Mouse (Mus musculus) T-helper 17 cell (primary cell): Measurements from ENCODE around the gene Sobp.

Experiments
- in situ Hi-C, 2 experiments: fragments of 300-600 bp; cut with MboI, MseI; formaldehyde crosslinking; loops; 1 replicate in 1 of 2; 2 replicates in 1 of 2; pipeline ENCODE4 v1.15.1; 2025; ENCODE audit warnings: high pct_unique_total_duplicates in 2 of 2

Gene Sobp

GRCm38 (mm10) chr10:42999324-42999723 lies 175.0 kb downstream of the Sobp start:
- in situ Hi-C loops, result loop anchor here in 1 of 2 experiments (10.0 kb wide), 1 partner anchor 305 kb away; no protein-coding TSS in a partner anchor

DNA sequence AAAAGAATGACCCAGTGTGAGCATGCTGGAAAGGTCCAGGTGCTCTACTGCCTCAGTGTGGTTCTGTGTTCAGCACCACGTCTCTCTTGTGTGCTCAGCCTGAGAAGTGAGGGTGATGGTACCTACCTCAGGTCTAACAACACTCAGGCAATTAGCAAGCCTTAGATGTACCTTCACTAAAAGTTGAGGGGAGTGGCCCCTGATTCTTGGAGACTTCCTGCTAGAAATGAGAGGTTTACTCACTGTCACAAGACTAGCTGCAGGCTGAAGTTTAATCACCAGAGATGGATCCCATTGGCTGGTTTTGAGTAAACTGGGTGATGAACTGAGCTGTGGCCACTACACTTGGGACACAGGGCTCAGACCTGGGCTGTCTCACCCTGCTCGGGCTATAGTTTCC lies 177.1 kb downstream of the Sobp start:
- in situ Hi-C loops, result loop anchor here in 1 of 2 experiments (10.0 kb wide), 1 partner anchor 302 kb away; no protein-coding TSS in a partner anchor

DNA sequence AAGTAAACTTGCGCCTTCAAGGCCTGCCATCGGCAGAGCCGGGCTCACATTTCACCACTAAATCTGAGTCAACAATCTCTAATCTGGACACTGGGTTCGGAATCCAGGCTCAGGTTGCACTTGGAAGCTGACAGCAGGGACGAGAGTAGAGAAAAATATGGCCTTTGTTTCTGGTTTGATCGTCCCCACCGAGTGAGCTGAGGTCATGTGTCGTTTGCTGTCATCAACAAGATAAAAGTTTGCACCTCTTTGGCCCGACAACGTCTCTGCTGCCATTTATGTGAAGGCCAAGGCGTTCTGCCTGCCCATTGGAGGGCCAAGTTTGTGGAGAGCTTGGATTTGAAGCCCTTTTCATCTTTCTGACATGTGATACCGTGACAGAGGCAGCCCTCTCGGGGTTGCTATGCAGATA lies 178.8 kb downstream of the Sobp start:
- in situ Hi-C loops, result loop anchor here in 1 of 2 experiments (10.0 kb wide), 1 partner anchor 301 kb away; no protein-coding TSS in a partner anchor

GRCm38 (mm10) chr10:42994331-42994782 lies 180.0 kb downstream of the Sobp start:
- in situ Hi-C loops, result loop anchor here (5.0 to 10.0 kb wide), 4 partner anchors 152 to 682 kb away; no protein-coding TSS in a partner anchor

DNA sequence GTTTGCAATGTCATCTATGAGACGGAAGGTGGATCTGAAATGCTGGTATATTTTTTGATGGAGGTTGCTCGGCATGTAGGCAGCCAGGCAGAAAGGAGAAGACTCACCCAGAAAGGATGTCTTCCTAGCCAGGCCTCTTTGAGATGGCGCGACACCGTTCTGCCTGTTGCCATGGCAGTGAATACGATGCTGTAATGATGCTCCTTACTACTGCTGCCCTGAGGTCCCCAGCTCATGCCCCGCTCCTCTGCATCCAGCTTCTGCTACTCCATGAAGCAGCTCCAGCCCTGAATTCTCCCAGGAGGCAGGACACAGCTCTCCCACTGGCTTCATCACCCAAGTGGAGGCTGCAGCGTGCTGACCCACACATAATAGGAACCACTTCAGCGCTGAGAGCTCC lies 183.3 kb downstream of the Sobp start:
- in situ Hi-C loops, result loop anchor here (5.0 to 10.0 kb wide), 4 partner anchors 149 to 679 kb away; no protein-coding TSS in a partner anchor

GRCm38 (mm10) chr10:42989910-42990309 lies 184.4 kb downstream of the Sobp start:
- in situ Hi-C loops, result loop anchor here (5.0 to 10.0 kb wide), 4 partner anchors 148 to 678 kb away; no protein-coding TSS in a partner anchor

GRCm38 (mm10) chr10:42988627-42989026 lies 185.7 kb downstream of the Sobp start:
- in situ Hi-C loops, result no loop called here

- in situ Hi-C loops, result no loop called here
Observed at GRCm38 (mm10) chr10:42987594-42988052, 186.7 kb downstream of the Sobp start.

DNA sequence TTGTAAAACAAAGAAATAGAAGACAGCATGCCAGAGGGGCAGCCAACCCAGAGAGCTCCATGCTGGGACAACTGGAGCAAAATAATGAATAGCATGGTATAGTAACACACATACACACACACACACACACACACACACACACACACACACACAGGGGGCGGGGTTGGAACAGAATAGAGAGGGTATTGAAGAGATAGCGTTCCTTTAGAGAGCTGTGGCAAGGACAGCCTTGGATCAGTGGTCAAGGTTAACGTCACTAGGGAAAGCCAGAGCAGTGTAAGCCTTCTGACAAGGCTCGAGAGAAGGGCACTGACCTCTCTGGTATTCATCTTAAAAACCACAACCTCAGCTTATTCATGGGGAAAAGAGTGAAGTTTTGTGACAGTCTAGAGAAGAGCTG lies 189.4 kb downstream of the Sobp start:
- in situ Hi-C loops, result no loop called here

DNA sequence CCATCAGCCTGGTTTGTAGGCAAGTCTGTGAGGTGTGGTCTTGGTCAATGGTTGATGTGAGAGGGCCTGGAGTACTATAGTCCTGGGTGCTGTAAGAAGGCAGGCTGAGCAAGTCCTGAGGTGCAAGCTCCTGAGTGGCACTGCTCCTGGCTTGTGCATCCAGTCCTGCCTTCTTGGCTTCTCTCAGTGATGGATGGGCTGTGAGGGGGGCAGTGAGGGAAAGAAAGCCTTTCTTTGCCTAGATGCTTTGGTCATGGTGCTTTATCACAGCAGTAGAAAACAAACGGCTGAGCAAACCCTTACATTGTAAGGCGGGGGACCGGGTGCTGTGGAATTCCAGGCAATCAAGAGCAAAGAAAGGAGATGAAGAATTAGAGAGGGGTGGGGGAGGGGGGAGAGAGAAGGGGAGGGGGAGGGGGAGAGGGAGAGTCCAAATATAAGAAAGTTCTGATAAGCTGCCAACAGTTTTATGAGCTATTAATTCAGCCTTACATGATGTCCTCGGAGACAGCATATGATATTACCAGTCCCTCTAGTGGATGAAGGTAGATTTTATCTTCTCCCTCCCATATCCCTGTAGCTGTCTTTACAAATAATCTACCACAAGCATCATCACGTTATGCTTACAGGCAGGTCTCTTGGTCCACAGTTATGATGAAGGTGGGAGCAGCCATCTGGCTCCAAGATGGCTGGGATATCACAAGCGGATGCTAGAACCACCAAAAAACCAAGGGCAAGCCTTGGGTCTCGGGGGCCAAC lies 193.2 kb downstream of the Sobp start:
- in situ Hi-C loops, result no loop called here

- in situ Hi-C loops, result no loop called here
Observed at GRCm38 (mm10) chr10:42978346-42978745, 196.0 kb downstream of the Sobp start.

GRCm38 (mm10) chr10:42976577-42976976 lies 197.8 kb downstream of the Sobp start:
- in situ Hi-C loops, result no loop called here

DNA sequence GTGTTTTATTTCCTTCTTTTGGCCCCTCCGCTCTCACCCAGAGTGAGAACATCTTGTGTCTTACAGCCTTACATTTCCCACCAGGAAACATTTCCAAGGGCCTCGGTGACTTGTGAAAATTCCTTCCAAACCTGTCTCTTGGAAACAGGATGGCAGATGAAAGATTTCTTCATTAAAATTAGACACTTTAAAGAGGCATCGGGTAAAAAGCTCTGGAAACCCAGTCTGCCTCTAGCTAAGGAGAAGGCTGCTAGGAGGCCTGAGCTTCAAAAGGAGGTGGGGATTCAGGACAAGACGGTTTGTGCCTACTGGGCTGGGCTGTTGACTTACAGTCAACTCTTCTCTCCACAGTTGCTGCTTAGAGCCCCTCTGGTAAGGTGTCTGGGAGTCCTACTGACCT lies 200.8 kb downstream of the Sobp start:
- in situ Hi-C loops, result no loop called here

DNA sequence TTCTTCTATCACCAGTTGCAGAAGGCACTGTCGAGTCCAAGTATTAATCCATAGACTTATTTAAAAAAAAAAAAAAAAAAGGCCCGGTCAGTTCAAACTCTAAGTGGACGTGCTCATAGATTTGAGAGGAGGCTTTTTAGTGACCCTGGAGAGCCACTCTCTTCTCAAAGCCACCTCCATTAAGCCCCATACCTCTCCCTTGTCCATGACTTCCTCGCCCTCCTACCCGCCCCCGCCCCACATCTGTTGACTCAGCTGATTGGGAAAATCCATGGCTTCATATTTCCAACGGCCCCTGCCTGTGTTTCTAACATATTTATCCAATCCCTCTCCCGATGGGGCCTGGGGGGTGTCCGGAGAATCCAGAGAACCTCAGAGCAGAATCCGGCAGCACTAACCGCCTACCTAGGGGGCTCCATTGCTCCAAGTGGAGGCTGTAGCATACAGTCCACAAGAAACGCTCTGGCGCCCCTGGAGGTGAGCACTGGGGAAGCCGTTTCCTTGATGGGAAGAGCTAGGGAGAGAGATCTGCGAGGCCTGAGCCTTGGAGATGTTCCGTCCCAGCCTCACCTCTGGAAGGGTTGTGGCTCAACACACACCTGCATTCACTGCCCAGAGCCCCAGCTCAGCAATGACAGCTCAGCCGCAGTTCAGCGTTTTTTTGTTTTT lies 201.7 kb downstream of the Sobp start:
- in situ Hi-C loops, result no loop called here

DNA sequence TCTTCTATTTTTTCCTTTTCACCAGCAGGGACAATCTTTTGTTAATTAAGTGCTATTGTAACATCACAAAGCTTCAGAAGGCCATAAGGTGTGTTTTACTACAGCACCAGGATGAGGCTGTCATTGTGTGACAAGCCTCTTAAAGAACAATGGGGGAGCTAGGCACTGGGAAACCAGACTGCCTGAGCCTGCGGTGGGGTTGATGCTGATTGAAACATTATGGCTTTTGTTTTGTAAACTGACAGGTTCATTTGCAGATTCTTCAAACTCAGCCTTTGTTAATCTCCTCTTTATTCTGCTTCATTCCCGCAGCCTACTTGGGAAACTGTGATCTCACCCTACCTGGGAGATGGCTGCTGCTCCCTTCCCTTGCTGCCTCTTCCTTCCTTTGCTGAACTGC lies 206.0 kb downstream of the Sobp start:
- in situ Hi-C loops, result no loop called here

DNA sequence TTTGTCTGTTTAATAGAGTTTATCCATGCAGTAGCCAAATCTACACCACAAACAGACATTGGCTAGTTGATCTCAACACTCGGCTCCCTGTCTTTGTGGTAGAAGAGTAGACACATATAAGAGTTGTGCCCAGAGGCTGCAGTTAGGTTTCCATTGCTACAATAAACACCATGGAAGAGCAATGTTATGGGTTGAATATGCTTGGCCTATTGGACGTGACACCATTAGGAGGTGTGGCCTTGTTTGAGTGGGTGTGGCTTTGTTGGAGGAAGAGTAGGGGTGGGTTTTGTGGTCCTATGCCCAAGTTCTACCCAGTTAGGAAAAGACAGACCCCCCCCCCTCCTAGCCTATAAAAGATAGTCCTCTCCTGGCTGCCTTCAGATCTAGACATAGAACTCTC lies 211.3 kb downstream of the Sobp start:
- in situ Hi-C loops, result no loop called here

- in situ Hi-C loops, result no loop called here
Observed at GRCm38 (mm10) chr10:42962655-42963054, 211.7 kb downstream of the Sobp start.

- in situ Hi-C loops, result no loop called here
Observed at GRCm38 (mm10) chr10:42962181-42962601, 212.1 kb downstream of the Sobp start.

DNA sequence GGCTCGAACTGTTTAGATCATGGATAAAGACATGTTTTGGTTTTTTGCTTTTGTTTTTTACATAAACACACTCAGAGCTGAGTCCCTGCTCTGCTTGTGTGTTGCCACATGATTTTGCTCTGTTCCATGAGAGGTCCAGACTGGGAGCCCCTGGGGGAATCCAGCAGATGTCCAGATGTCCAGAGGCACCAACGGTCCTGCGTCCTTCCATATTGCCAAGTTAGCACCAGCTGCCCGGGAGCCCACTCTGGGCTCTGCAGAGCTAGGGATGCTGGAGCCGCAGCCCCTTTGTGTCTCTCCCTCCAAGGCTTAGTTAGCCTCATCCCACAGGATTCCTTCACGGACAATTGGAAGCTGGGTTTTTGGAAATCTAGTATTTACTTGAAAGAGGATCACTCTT lies 212.6 kb downstream of the Sobp start:
- in situ Hi-C loops, result no loop called here

- in situ Hi-C loops, result no loop called here
Observed at GRCm38 (mm10) chr10:42958686-42959085, 215.6 kb downstream of the Sobp start.

DNA sequence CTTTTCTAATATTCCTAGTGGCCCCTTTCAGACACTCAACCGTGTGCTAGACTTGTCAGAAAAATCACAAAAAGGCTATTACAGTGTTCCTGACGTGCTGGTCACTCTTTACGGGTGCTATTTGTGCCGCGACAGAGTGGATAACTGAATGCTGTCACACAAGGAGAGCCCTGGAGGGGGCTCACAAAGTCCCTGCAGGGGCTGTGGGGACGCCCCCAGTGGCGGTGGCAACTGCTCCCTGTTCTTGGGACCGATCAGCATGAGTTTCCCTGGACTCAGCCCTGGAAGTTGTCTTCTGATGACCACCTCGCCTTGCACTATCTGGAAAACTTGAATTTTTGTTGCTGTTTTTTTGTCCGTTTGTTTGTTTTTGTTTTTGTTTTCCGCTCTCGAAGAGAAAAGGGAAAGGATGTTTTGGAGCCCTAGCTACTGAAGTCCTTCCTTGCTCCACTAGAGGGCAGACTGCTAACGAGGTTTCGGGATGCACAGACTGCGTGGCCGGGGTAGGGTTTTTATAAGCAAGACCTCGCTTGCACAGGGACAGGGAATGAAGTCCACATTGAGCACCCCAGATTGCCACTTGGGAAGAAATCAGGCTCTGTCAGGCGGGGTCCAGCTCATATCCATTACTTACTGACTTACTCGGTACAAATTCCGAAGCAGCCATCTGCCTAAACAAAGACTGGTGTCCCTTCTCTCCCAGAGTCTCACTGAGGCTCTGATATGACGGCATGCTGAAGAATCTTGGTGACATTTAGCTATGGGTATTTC lies 216.3 kb downstream of the Sobp start:
- in situ Hi-C loops, result no loop called here

GRCm38 (mm10) chr10:42955205-42955604 lies 219.1 kb downstream of the Sobp start:
- in situ Hi-C loops, result no loop called here
